Mouse (Mus musculus): ENCODE measurements around the gene Slc12a6. TPM values are rescaled to one million over a fixed set of nuclear protein-coding genes. Genes with fewer than 3 reads are reported as not detected.

Slc12a6 gene
- polyA plus RNA-seq, 1 experiment from 2014 or later = 16.5 TPM

DNA sequence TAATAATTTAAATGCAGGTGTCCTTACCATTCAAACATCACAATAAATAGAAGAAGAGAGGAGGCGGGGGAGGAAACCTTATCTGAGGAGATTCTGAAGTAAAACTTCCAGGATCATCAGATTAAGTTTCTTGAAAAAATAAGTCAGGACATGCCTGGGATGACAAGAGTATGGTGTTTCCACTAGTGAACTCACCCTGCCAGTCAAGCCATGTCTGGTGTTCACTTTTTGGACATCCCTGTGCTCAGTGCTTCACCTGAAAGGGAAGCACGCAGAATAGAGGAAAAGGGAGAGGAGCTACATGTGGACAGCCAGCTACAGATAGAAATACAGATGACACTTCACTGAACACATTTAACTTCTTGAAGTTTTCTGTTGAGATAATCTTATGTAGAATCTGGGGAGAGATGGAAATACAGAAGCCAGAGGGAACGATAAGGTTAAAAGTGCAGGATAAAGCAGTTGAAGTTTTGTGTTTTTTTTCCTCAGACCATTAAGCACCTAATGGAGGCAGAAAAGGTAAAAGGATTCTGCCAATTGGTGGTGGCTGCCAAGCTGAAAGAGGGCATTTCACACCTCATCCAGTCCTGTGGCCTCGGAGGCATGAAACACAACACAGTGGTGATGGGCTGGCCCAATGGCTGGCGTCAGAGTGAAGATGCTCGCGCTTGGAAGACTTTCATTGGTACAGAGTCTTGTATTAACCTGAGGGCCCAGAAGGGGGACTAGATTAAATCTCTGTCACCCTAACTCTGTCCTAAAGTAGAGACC, 88.2 kb downstream of the Slc12a6 start:
- Histone ChIP-seq H3K4me1 (replicated peaks) (no peaks in the 10 kb centered on the region), H3K9me3 (no peaks in the 10 kb centered on the region), H3K4me2 (no peak overlapping the region), H3K36me3 (peaks cover 81% of the 10 kb centered on the region), H3K27me3 (no peaks in the 10 kb centered on the region), H3K27ac (no peak overlapping the region), H3K9ac (no peak overlapping the region), H3K4me3 (no peak overlapping the region)
- ATAC-seq (ENCODE audit: low FRiP score) = no peak
- WGBS = 87% methylated on average over 7 of the region's 7 CpGs

GRCm38 (mm10) chr2:112359611-112360010, 94.0 kb downstream of the Slc12a6 start:
- Histone ChIP-seq H3K36me3 (peaks cover 90% of the 10 kb centered on the region), H3K4me2 (no peak overlapping the region), H3K4me1 (replicated peaks) (no peaks in the 10 kb centered on the region), H3K4me3 (no peak overlapping the region), H3K9ac (no peak overlapping the region), H3K27ac (no peak overlapping the region), H3K27me3 (no peaks in the 10 kb centered on the region), H3K9me3 (no peaks in the 10 kb centered on the region)
- 86% methylated on average over 2 of the region's 2 CpGs for WGBS
- ATAC-seq (ENCODE audit: low FRiP score) = no peak

DNA sequence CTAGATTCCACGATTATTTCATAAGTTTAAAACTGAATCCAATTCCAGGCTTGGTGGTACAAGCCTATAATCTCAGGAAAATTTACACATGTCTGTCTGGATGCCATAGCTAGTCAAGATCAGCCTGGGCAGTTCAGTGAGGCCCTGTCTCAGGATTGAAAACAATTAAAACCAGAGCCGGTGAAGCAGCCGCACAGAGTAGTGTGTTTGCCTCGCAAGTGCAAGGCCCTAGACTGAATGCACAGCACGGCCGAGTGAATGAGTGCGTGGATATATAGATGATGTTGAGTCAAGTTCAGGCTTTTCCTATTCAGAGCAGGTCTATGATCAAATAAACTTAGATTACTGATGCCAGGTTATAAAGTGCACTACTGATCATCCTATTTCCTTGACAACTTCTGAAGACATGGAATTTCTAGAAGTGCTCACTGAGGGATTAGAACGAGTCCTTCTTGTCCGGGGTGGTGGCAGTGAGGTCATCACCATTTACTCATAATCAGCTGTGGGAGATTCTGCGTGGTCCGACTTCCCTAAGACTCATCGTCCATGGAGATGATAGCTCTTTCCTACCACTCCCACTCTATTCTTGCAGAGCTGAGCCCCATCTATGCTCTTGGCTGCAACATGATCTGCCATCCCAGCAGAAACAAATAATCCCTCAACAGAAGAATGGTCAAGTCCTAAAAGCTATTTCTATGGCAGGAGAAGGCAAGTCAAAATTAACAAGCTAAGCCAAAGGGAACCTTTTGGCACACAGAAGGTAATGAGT, 94.6 kb downstream of the Slc12a6 start:
- Histone ChIP-seq H3K9me3 (no peaks in the 10 kb centered on the region), H3K4me3 (no peak overlapping the region), H3K9ac (no peak overlapping the region), H3K4me1 (replicated peaks) (no peaks in the 10 kb centered on the region), H3K4me2 (no peak overlapping the region), H3K36me3 (peaks cover 87% of the 10 kb centered on the region), H3K27me3 (no peaks in the 10 kb centered on the region), H3K27ac (no peak overlapping the region)
- 93% methylated on average over 12 of the region's 12 CpGs for WGBS
- ATAC-seq (ENCODE audit: low FRiP score) = no peak

- no peak overlapping the region for H3K9ac ChIP-seq
- no peak overlapping the region for H3K4me2 ChIP-seq
- H3K9me3 ChIP-seq = no peaks in the 10 kb centered on the region
- no peak for ATAC-seq (ENCODE audit: low FRiP score)
- no peaks in the 10 kb centered on the region for H3K4me1 ChIP-seq (replicated peaks)
- H3K27ac ChIP-seq = no peak overlapping the region
- no peaks in the 10 kb centered on the region for H3K27me3 ChIP-seq
- WGBS = 92% methylated on average over 2 of the region's 2 CpGs
- peaks cover 82% of the 10 kb centered on the region for H3K36me3 ChIP-seq
- no peak overlapping the region for H3K4me3 ChIP-seq
Observed at GRCm38 (mm10) chr2:112360781-112361169, 95.2 kb downstream of the Slc12a6 start.

DNA sequence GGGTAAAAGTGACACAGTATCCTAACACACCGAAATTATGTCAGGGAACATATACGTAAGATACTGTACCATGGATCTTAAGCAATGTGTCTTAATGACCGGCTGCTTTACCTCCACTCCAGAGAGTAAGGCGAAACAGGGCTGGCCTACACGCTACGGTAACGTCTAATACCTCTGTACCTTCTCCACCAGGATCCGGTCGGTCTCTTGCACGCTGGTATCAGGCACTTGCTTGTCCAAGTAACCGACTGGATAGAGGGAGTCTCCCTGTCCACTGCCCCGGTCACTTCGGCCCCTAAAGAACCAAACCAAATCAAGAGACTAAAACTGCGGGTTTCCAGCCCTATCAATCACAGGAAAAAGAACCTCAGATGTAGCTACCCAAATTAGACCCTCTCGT, 101.6 kb downstream of the Slc12a6 start:
- H3K4me2 ChIP-seq = peak overlapping the region; percentile 93
- ATAC-seq (ENCODE audit: low FRiP score) = peak; percentile 28; the same call in 1 of the 2 replicates
- peak overlapping the region; percentile 92 for H3K27ac ChIP-seq
- H3K36me3 ChIP-seq = peaks cover 22% of the 10 kb centered on the region
- peak overlapping the region; percentile 91 for H3K4me3 ChIP-seq
- H3K9me3 ChIP-seq = no peaks in the 10 kb centered on the region
- 20% methylated on average over 15 of the region's 15 CpGs for whole genome bisulfite sequencing
- peaks cover 16% of the 10 kb centered on the region for H3K4me1 ChIP-seq (replicated peaks)
- H3K9ac ChIP-seq = peak overlapping the region; percentile 91
- H3K27me3 ChIP-seq = no peaks in the 10 kb centered on the region

GRCm38 (mm10) chr2:112367726-112368673, 102.4 kb downstream of the Slc12a6 start, which contains the start of gene Emc4:
Gene Emc4, minus strand, starts transcription at chr2:112368027.
- H3K27me3 ChIP-seq = no peaks in the 10 kb centered on the region
- peak within 1 kb of the TSS; percentile 91 for H3K4me3 ChIP-seq
- H3K9me3 ChIP-seq = no peaks in the 10 kb centered on the region
- ATAC-seq (ENCODE audit: low FRiP score) = peak; percentile 89
- H3K9ac ChIP-seq = peak within 1 kb of the TSS; percentile 91
- peaks cover 16% of the 10 kb centered on the region for H3K4me1 ChIP-seq (replicated peaks)
- WGBS = 2% methylated on average over 46 of the region's 46 CpGs
- peak within 1 kb of the TSS; percentile 92 for H3K27ac ChIP-seq
- peaks cover 17% of the 10 kb centered on the region for H3K36me3 ChIP-seq
- H3K4me2 ChIP-seq = peak within 1 kb of the TSS; percentile 93

DNA sequence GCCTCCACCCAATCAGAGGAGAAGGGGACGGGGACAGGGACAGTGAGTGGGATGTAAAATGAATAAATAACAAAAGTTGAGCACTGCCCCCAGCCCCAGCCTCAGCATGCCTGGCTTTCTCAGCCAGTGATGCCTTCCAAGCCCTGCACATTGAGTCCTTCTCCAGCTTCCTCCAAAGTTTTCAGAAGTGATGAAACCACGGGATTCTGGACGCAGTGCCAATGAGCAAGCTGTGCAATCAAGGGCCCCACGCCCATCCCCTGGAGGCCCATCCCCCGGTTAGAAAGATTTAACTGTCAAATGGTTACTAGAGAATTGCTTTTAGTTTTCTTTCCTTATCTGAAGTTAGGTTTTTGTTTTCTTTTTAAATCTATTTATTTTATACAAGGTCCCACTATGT, 104.3 kb downstream of the Slc12a6 start:
- no peaks in the 10 kb centered on the region for H3K9me3 ChIP-seq
- H3K27me3 ChIP-seq = peaks cover 4% of the 10 kb centered on the region; the same call in 1 of the 2 replicates
- no peak for ATAC-seq (ENCODE audit: low FRiP score)
- no peak overlapping the region for H3K4me2 ChIP-seq
- peaks cover 16% of the 10 kb centered on the region for H3K4me1 ChIP-seq (replicated peaks)
- WGBS = 67% methylated on average over 5 of the region's 5 CpGs
- no peaks in the 10 kb centered on the region for H3K36me3 ChIP-seq
- no peak overlapping the region for H3K9ac ChIP-seq
- no peak overlapping the region for H3K27ac ChIP-seq
- H3K4me3 ChIP-seq = no peak overlapping the region

GRCm38 (mm10) chr2:112373141-112373540, 107.5 kb downstream of the Slc12a6 start:
- H3K27me3 ChIP-seq = peaks cover 12% of the 10 kb centered on the region; the same call in 1 of the 2 replicates
- no peak overlapping the region for H3K4me2 ChIP-seq
- no peak overlapping the region for H3K27ac ChIP-seq
- ATAC-seq (ENCODE audit: low FRiP score) = no peak
- H3K4me3 ChIP-seq = no peak overlapping the region
- H3K4me1 ChIP-seq (replicated peaks) = peaks cover 3% of the 10 kb centered on the region; the same call in 1 of the 2 replicates
- no peaks in the 10 kb centered on the region for H3K9me3 ChIP-seq
- no peak overlapping the region for H3K9ac ChIP-seq
- no peaks in the 10 kb centered on the region for H3K36me3 ChIP-seq
- 50% methylated on average over 4 of the region's 4 CpGs for WGBS

DNA sequence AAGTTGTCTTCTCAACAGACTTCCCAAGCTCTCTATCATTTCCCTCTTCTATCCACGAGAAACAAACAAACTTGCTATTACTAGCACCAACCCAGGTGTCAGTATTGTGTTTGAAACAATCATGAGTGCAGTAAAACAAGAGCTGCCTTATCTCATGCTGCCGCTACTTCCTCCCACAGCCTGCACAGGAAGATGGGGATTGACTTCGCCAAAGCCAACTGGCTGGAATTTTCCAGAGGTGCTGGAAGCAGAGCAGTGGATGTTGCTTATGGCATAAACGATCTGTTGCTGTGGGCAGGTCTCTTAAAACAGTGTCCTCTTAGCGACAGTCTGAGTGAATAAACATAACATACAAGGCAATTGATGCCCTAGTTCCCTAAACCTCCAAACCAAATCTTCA, 109.0 kb downstream of the Slc12a6 start:
- WGBS = 70% methylated on average over 5 of the region's 5 CpGs
- Histone ChIP-seq H3K4me3 (no peak overlapping the region), H3K9me3 (no peaks in the 10 kb centered on the region), H3K4me2 (no peak overlapping the region), H3K27me3 (peaks cover 12% of the 10 kb centered on the region; the same call in 1 of the 2 replicates), H3K27ac (no peak overlapping the region), H3K36me3 (no peaks in the 10 kb centered on the region), H3K9ac (no peak overlapping the region), H3K4me1 (replicated peaks) (no peaks in the 10 kb centered on the region)
- no peak for ATAC-seq (ENCODE audit: low FRiP score)

DNA sequence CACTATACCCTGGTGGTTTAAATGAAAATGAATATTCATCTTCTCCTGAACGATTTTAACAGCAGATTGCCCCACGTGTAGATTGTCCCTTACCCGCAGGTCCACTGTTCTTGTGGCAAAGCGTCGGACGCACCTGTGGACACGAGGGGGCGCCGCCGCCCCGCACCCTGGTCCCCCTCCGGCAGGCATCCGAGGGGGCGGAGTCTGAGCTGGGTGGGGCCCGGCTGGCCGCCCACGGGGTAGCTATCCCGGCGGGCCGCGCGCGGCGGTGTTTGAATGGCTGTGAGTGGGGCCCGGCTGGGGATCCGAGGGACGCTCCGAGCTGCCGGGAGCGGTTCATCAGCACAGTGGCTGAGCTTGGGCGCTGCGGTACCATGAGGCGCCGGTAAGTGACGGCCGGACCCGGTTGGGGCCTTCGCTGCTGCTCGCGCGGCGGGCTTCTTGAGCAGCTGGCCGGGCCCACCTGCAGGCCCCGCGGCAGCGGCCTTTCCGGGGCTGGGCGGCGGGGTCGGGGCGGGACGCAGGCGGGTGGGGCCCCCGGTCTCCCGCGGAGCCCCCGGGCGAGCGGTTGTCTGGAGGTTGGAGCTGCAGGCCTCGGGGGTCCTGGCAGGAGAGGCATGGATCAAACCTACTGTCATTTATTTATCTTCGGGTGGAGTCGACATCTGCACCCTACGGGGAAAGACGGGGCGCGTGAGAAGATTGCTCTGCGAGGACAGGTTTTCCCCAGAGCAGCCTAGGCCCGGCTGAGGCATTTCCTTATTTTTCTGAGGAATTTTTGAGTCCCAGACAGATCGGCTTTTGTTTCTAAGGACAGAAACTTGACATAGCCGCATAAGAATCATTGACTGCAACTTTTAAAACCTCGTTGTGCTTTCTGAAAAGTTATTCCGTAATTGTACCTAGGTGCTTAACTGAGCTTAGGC, 113.6 kb downstream of the Slc12a6 start, which contains the start of gene Katnbl1:
Katnbl1 (plus strand) TSS at position 239 of the 926 bp plus-strand sequence.
- under 1% methylated on average over 72 of the region's 72 CpGs for WGBS
- Histone ChIP-seq H3K36me3 (no peaks in the 10 kb centered on the region), H3K9ac (peak within 1 kb of the TSS; percentile 93), H3K27ac (peak within 1 kb of the TSS; percentile 92), H3K4me1 (replicated peaks) (peaks cover 14% of the 10 kb centered on the region), H3K27me3 (peaks cover 12% of the 10 kb centered on the region; the same call in 1 of the 2 replicates), H3K4me2 (peak within 1 kb of the TSS; percentile 69), H3K9me3 (no peaks in the 10 kb centered on the region), H3K4me3 (peak within 1 kb of the TSS; percentile 87)
- ATAC-seq (ENCODE audit: low FRiP score) = peak; percentile 99

- Histone ChIP-seq H3K36me3 (no peaks in the 10 kb centered on the region), H3K27me3 (0 out of 2 replicates have a peak, but pooled peaks cover 7% of the 10 kb centered on the region), H3K9me3 (no peaks in the 10 kb centered on the region), H3K27ac (no peak overlapping the region), H3K4me3 (peak overlapping the region; percentile 87), H3K4me1 (replicated peaks) (peaks cover 14% of the 10 kb centered on the region), H3K4me2 (peak overlapping the region; percentile 69), H3K9ac (peak overlapping the region; percentile 93)
- WGBS = 60% methylated on average over 8 of the region's 8 CpGs
- no peak for ATAC-seq (ENCODE audit: low FRiP score)
Observed at GRCm38 (mm10) chr2:112380131-112380530, 114.5 kb downstream of the Slc12a6 start.

Data from hindbrain, embryonic 13.5 days (tissue).